Mouse (Mus musculus) layer of hippocampus, adult 2 months (tissue): ENCODE measurements at regions not wholly inside any gene's neighbourhood (a gene's known extent, or its start where the extent isn't known, plus 50 kb on each side); places are given as distances from the start of the nearest gene placed in this dataset.
"Not testable (repeated sequence)": the region's sequence is repeated elsewhere in the genome, so short reads cannot be mapped to it uniquely, and the experiment has no call there.

Experiments used
- DNase-seq, 2 experiments: peaks; one replicate each; pipeline ENCODE4 v3.0.0; 2022; ENCODE audit warnings: low spot score in 2 of 2
- H3K27ac ChIP-seq: fragments of 200-600 bp; 2 replicates; pipeline ENCODE4 v1.8.1; 2022
- H3K4me3 ChIP-seq: fragments of 200-600 bp; 2 replicates; pipeline ENCODE4 v1.8.1; 2022; ENCODE audit warnings: mild to moderate bottlenecking
- CTCF ChIP-seq: fragments of 200-600 bp; conservative IDR thresholded peaks from 2 replicates; pipeline ENCODE4 v1.8.1; 2022; ENCODE audit warnings: antibody characterized with exemption, mild to moderate bottlenecking, moderate library complexity

GRCm38 (mm10) chr10:45871028-45871427 lies 293.4 kb downstream of the Hace1 start:
- Histone ChIP-seq H3K4me3 (no peak overlapping the region), H3K27ac (no peak overlapping the region)
- DNase-seq, result peak in 1 of 2 experiments; percentile 11
- TF ChIP-seq CTCF, result no peak

DNA sequence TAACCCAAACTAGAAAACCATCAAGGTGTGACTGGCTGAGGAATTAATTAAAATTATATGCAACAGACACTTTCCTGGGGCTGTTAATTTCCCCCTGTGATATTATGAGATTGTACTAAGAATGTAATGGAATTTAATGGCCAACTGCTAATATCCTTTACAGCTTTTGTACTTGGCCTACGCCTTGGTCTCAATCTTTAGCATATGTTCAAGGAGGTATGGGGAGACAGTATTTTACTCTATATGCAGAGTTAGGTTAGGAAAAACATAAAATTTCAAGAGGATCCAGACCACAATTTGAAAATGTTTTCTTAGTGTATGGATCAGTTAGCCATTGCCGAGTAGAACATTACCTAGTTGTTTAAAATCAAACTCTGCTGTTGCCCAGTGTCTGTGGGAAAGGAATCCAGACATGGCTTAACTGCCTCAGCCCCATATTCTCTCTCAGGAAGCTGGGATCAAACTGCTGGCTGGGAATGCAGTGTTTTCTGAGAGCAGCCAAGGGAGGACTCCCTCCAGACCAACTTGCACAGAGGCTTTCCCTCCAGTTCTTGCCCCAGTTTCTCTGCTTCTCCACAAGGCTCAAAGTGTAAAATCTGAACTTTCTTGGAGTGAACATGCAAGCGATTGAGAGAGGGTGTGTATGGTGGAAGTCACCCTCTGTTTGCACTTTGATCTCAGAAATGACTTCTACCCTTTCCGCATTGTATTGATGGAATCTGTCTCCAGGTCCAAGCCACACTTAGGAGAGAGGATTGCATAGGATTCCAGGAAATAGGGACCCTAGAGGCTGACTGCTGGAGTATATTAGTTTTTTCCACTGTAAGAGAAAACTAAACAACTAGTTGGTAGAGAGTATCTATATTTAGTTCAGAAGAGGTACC lies 294.6 kb downstream of the Hace1 start:
- H3K27ac ChIP-seq, result no peak overlapping the region
- TF ChIP-seq CTCF, result no peak

DNA sequence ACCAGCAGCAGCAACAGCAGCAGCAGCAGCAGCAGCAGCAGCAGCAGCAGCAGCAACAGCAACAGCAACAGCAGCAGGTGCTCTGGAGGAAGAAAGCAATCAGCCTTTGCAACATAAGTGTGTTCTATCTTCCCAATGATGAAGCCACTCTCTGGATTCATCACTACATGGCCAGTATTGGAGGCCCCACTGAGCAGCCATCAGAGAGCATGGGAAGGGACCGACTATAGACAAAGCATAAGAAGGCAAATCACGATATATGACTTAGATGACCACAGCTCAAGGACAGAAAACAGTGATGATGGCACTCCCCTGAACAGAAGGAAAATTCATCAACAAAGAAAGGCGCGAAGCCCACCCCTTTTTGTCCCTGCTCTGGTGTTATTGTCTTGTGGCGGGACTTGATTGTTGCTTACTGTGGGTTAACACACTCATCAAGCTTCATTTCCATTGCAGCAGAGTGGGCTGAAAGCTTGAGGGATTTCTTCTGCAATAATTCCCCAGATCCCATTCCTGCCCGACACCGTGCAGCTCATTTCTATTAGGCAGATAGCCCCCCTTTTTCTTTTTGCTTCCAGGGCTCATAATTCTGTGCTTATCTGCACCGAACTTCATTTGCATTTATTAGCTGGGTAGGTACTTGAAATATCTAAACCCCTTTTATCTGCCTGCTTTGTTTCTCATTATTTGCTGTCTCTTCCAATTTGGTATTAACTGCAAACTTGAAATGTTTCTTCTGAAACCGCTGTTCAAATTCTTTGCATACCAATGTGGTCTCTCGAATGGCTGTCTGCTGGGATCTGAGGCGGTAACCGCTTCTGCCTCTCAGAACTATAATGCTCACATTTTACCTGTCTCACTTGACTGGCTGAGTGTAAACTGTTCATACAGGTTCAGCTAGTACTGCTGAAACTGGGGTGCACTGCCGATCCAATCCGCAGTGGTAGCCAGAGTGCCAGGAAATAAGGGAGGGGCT lies 296.5 kb downstream of the Hace1 start:
- TF ChIP-seq CTCF, result no peak
- H3K27ac ChIP-seq, result no peak overlapping the region
- no peak overlapping the region for H3K4me3 ChIP-seq
- no peak for DNase-seq

More for the DNA sequence above, 294.6 kb downstream of the Hace1 start:
- no peak for DNase-seq
- no peak overlapping the region for H3K4me3 ChIP-seq

- DNase-seq, H3K27ac ChIP-seq, H3K4me3 ChIP-seq: not testable (repeated sequence)
These were observed 297.7 kb downstream of the Hace1 start for GRCm38 (mm10) chr10:45875287-45875686.

DNA sequence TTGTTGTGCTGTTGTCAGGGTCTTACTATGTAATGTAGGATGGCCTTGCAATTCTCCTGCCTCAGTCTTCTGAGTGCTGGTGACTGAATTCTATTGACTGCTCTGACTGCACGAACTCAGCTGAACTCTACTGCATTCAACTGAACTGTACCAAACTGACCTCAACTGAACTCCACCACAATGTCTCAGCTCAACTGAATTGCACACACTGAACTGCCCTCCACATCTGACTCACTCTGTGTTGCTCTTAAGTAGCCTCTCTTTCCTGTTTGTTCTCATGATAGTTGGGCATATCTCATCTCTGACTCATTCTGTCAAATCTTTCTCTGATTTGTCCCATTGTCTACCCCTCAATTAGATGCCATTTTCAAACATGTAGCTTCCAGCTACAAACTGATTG lies 306.1 kb downstream of the Hace1 start:
- no peak overlapping the region for H3K27ac ChIP-seq
- DNase-seq, result no peak
- no peak for TF ChIP-seq CTCF
- H3K4me3 ChIP-seq, result no peak overlapping the region

DNA sequence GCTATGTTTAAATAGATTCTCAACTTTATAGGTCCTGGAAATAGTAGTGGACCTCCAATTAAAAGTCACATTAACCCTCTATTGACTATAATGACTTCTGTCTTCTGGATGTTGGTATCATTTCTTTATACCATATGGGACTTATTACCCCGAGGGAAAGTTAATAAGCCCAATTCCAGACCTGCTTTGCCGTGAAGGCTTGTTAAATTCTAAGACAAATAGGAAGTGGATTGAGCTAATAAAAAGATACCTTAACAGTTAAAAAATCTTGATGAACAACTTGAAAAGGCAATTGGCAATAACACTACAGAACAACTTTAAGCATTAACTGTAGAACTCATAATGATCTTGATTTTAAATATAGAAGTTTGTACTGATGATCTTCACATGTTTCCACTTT lies 309.0 kb downstream of the Hace1 start:
- H3K27ac ChIP-seq, result no peak overlapping the region
- H3K4me3 ChIP-seq, result no peak overlapping the region
- no peak for TF ChIP-seq CTCF
- DNase-seq, result no peak

- no peak for TF ChIP-seq CTCF
- no peak overlapping the region; the same call in 1 of the 2 replicates for H3K4me3 ChIP-seq
- H3K27ac ChIP-seq, result peak overlapping the region; percentile 37
- DNase-seq, result peak; percentile 46 to 63
These were observed 311.2 kb downstream of the Hace1 start for GRCm38 (mm10) chr10:45888835-45889234.

- no peak for TF ChIP-seq CTCF
- DNase-seq, result peak in 1 of 2 experiments; percentile 21
- Histone ChIP-seq H3K27ac (peak overlapping the region; percentile 78), H3K4me3 (peak overlapping the region; percentile 0; the same call in 1 of the 2 replicates)
These were observed 311.8 kb downstream of the Hace1 start for GRCm38 (mm10) chr10:45889381-45889951.

DNA sequence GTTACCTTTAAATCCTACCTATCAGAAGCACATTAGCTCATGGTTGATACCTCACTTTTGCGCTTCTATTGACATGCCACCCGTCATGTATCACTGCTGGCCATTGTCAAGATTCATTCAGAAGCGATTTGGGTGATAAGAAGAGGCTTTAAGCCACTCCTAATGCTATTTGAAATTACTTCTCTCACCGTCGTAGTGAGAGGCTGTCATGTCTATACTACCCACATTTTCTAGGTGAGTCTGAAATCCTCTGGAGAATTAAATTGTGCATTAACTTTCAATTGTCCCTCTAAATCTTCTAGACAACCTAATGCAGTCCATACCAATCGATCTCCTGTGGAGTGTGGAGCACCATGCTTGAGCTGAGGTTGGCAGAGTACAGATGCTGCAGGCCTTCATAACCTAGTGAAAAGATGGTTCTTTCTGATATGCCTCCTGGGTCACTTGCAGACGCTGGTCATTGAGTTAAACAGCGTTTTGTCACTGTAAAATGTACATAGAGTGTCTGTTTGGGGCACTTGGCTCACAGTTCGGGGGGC lies 312.5 kb downstream of the Hace1 start:
- H3K27ac ChIP-seq, result peak overlapping the region; percentile 78
- no peak for TF ChIP-seq CTCF
- DNase-seq, result no peak
- H3K4me3 ChIP-seq, result no peak overlapping the region

GRCm38 (mm10) chr10:45892464-45892863 lies 314.8 kb downstream of the Hace1 start:
- no peak for DNase-seq
- H3K4me3 ChIP-seq, result no peak overlapping the region
- no peak for TF ChIP-seq CTCF
- no peak overlapping the region for H3K27ac ChIP-seq

DNA sequence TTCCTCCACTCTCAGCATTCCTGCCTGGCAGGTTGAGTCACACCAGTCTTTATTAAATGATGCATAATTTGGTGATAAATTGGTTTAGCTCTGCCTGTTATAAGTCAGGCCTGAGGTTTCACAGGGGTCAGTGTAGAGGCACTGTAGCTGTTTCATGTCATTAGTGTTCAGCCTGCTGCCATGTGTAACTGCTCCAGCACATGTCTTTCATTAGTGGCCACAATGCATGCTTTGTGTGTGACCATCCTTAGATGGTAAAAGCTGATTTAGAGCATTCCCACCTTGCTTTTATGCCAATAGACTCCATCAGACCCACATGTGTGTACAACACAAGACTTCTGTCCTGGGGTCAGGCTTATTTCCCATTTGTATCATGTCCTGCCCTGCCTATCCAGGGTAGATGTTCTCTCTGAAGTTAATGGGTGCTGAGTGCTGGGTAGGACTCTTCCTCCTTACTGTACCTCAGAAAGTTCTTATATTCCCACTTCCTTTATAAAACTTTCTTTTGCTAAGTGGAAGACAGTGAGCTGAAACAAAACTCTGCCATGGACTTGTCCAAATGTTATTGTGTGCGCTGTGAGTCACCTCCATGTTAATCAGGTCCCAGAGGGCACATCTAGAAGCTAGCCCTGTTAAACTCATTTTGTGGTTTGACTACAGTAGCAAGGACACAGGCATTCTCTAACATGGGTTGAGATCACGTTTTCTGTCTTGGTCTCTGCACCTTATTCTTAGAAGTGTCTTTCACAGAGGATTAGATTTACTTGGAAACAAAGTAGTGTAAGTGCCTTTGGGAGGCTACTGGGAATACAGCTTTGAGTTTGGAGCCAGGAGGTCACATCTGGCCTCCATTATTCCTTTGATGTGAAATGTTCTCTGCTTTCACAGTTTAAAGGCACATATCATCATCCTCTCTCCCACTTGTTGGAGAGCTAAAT lies 316.5 kb downstream of the Hace1 start:
- Histone ChIP-seq H3K27ac (no peak overlapping the region), H3K4me3 (no peak overlapping the region)
- no peak for DNase-seq
- TF ChIP-seq CTCF, result no peak
